Mouse (Mus musculus) ZHBTc4 (cell line): ENCODE data around the gene Tuba3a.

Experiments used
- DNase-seq: peaks from one replicate; pipeline ENCODE4 v3.0.0-alpha.2; 2011; ENCODE audit warnings: low read depth, low spot score

Tuba3a gene

DNA sequence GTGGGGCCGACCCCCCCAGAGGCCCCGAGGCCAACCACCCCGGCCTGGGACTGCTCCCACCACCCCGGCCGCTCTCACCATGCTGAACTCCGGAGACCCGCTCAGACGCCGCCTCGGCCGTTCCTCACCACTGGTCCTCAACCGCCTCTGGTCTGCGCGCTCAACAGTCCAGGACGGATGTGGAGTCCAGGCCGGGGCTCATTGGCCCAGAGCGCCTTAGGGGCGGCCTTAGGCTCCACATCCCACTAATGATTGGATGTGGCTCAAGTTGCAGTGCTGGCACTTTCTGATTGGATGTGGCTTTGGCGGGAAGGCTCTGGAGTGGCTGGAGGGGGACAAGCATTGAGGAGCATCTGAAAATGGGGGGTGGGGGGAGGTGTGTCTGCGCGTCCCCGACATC is at the start of gene Tuba3a:
Gene Tuba3a (minus strand): TSS at position 153 of the 400 bp plus-strand sequence.
- DNase-seq = peak; percentile 87

GRCm38 (mm10) chr6:125334356-125334755 is 48.5 kb upstream of the Tuba3a start:
- no peak for DNase-seq

- DNase-seq = no peak
Observed at GRCm38 (mm10) chr6:125333112-125333899, 47.5 kb upstream of the Tuba3a start.

DNA sequence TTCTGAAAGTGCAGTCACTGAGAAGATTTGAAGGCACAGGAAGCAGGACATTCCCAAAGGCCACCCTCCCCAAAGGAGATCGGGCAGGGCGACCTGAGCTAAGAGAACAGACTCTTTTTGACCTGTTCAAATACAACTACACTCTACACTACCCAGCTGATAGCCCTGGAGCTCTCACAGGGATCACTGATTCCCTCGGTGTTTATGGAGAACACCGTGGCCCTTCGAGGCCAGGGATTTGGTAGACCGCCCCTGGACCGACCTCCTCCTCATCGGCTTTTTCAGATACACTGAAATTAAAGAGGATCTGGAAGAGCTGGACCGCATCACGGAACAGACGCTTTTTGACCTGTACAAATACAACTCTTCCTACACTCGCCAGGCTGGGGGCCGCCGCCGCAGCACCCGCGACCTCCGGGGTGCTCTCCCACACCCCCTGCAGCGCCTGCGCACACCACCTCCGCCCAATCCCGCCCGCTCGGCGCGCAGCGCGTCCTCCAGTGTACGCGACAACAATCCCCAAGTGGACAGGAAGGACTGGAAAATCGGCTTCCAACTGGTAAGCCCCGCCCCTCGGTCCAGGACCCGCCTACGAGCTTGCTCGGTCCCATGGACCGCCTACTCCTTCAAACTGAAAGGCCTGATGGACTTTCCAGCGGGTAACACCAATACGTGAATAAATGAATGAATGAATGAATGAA is 44.9 kb upstream of the Tuba3a start:
- peak; percentile 80 for DNase-seq

DNA sequence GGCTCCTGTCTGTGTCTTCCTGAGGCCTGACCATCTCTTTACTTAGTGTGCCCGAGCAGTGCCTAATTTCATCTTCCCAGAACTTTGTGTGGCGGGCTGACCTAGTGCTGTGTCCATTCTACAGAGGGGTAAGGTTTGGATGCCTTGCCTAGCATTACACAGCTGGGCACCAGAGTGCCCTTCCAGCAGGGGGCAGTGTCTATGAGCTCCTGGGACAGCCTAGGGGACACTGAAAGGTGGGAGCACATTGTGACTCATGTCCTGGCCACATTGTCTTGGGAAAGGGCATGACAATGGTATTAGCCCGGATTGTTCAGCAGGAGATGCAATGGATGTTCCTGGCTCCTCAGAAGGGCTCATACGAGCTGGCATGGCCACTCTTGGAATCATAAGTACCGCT is 42.4 kb upstream of the Tuba3a start:
- peak; percentile 60 for DNase-seq

DNA sequence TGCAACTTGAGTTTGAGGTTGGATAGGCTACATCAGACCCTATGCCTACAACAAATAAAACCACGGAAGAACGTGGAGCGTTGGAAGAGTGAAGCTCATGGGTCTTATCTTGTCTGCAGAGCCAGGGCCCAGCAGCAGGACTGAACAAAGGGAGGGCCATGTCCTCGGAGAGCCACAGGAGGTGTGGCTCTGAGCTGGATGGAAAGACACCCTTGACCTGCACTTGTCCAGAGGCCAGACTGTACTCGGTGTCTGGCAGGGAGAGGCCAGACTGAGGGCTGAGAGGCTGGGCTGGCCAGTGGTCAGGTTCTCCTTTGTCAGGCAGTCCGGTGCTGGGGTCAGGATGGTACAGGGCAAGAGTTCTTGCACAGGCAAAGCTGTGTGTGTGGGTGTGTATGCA is 39.5 kb upstream of the Tuba3a start:
- DNase-seq = no peak

- no peak for DNase-seq
Observed at GRCm38 (mm10) chr6:125323547-125323946, 37.7 kb upstream of the Tuba3a start.

GRCm38 (mm10) chr6:125322794-125323193 is 37.0 kb upstream of the Tuba3a start:
- DNase-seq = no peak

- DNase-seq = no peak
Observed at GRCm38 (mm10) chr6:125321114-125321855, 35.4 kb upstream of the Tuba3a start.

DNA sequence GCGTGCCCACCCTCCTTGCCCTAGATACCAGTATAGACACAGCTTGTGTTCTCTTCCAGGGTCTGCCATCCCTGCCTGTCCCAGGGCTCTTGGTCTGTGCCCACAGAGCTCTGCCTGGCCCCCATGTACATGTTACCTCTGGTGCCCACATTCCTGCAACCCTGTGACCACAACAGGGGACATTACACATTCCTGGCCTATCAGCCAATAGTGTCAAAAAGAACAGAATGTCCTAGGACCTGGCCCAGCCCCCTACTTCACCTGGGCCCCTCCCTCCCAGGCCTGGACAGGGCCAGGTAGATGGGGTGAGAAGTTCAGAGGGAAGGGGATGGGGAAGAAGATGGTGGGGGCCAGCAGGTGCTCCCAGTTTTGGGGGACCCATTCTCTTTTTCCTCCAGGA is 34.5 kb upstream of the Tuba3a start, which contains the start of gene Scnn1a:
Gene Scnn1a (plus strand): TSS at position 337 of the 400 bp plus-strand sequence.
- DNase-seq = no peak

DNA sequence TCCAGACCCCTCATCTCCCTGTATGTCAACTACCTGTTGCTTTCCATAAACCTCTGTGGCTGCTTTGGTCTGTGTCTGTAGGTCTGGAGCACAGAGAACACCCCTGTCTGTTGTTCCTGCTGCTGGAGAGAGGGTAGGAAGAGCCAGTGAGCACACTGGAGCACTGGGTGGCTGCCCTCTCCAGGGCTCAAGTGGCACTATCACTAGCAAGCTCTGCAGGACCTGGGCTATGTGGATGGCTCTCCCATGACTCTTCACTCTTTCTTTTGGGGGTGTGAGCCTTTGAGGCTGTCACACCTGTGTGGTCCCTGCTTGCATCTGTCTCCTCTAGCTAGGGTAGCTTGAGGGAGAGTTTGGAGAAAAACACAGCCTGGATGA is 34.1 kb upstream of the Tuba3a start:
- no peak for DNase-seq

DNA sequence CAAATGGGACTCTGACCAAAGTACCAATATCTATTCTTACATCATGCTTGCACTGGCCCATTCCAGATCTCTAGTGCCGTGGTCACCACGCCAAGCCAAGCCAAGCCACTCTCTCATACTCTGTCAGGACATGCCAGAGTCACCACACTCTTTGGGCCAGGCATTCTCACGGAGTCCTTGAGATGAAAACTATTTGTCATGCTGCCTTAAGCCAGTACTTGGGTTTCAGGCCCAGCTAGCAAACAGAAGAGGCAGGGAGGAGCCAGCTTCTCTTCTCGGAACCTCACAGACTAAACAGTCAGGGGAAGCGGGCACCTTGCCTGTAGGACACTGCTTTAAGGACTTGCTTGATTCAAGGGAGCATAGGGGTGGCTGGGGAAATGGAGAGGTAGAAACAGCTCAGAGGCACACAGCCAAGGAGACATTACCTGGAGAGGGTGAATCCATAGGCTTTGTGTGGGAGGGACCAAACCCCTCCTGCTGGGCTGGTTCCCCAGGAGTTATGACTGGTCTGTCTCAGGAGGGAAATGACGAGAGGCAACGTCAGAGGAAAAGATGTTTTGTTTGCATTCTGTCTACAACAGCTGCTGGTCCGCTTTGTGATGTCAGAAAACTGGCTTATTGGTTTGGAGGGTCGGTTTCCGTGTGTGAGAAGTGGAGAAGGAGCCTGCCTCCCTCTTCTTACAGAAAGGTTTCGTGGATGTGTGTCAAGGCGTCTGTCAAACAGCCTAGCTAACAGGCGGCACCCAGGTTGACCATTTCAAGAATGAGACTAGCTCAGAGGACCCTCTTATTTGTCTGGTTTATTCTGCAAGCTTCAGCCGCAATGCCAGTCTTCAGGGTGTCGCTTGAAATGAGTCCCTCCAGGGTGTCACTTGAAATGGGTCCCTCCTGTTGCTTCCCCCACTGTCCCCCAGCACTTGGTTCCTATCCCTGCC is 33.4 kb upstream of the Tuba3a start:
- DNase-seq = no peak

- no peak for DNase-seq
Observed at GRCm38 (mm10) chr6:125317077-125317476, 31.2 kb upstream of the Tuba3a start.

DNA sequence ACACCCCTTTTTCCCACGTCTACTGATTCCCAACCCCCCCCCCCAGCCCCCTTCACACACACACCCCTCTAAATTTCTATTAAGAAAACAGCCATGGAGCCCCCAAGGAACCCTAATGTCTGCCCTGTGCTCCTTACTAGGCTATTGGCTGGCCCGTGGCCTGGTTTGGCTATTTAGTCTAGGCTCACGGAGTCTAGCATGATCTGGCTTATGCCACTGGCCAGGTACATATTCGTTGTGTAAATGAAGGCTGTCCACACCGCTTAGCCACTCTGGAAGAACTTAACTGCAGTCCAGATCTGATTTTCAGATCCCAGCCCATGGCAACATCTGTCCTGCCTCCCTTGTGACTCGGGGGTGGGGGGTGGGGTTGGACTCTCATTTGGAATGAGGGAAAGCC is 28.9 kb upstream of the Tuba3a start:
- DNase-seq = no peak

GRCm38 (mm10) chr6:125314231-125314563 is 28.4 kb upstream of the Tuba3a start:
- no peak for DNase-seq

DNA sequence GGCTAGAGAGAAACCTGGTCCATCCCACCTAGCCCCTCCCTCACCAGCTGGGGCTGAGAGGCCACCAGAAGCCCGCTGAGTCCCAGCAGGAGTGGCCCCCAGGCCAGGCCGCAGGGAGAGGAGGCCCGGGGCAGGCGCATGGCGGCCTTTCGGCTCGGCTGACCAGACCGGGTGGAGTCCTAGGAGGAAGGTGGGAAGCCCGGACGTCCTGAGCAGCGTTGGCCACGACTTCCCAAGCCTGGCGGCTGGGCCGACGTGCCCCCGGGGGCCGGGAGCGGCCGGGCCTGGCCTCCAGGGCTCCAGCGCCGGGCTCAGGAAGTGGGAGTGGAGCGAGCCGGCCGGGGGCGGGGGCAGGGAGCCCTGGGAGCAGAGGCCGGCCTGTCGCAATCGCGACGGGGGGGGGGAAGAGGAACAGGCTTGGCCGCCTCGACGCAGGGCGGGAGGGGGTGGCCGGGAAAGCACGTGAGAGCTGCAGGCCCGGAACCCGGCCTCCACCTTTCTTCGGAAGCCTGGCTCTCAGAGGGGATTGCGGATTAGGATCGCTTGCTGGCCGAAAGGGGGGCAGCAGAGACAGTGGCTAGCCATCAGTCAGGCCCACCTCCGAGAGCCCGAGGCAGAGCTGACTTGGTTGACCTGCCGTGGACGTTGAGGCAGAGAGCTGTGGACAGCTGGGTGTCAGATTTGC is 27.8 kb upstream of the Tuba3a start, which contains the start of gene Ltbr:
Gene Ltbr (minus strand): TSS at position 340 of the 685 bp plus-strand sequence.
- peak; percentile 80 for DNase-seq

GRCm38 (mm10) chr6:125312581-125313355 is 26.9 kb upstream of the Tuba3a start:
- no peak for DNase-seq

- no peak for DNase-seq
Observed at GRCm38 (mm10) chr6:125312171-125312570, 26.3 kb upstream of the Tuba3a start.

GRCm38 (mm10) chr6:125309406-125309805 is 23.6 kb upstream of the Tuba3a start:
- DNase-seq = peak; percentile 33

DNA sequence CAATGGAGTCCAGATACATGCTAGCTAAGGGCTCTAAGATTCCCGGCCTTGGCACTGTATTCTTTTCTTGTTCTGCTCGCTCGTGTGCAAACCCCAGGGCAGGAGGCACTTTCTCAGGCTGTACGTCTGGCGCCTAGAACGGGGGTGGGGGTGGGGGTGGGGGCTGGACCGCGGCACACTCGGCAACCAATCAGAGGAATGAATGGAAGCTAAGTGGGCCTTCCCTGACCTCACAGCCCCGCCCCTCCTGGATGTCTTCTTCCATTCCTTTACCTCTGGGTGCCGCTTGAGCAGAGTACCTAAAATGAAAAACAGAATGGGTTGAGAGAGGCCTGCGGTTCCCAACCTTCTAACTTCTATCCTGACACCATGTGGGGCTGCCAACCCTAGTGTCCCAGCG is 23.1 kb upstream of the Tuba3a start:
- DNase-seq = peak; percentile 90
